Mouse (Mus musculus): Measurements from ENCODE around the gene Fam186b.
A peak's percentile ranks its signal among the peaks of the same experiment; 100 is the strongest.

DNA sequence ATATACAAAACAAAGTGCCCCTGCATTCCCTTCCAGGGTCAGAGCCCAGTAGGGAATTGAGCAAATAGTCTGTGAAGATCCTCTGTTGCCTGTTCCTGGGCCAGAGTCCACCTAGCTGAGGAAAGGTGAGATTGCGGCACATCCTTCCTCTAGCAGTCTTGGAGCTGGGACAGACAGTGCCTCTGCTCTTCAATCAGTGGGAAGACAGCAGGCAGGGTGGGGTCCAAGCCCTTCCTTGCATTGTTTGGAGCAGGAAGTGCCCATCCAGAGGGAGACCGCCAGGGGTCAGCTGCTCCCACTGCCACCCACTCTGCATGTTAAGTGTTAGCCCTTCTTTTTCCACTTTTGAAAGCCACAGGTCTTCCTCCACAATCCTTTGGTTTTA lies 21.6 kb upstream of the Fam186b start:
- TF ChIP-seq CTCF (IDR thresholded peaks at IDR 0.05; ENCODE audit: low read depth) (peak; percentile 31; the same call in 1 of the 2 replicates), EP300 (IDR thresholded peaks at IDR 0.05; ENCODE audit: low read depth) (no peak)
